Mouse (Mus musculus) midbrain, embryonic 14.5 days (tissue): Measurements from ENCODE around the gene Cd300c. TPM values are rescaled to one million over a fixed set of nuclear protein-coding genes. Genes with fewer than 3 reads are reported as not detected.
"Not testable (repeated sequence)": the region's sequence is repeated elsewhere in the genome, so short reads cannot be mapped to it uniquely, and the experiment has no call there.

Experiments
- ATAC-seq: fragments of 200-750 bp; cut with Nextera tagmentation; 2 replicates; pipeline ENCODE4 v1.8.0; 2017; ENCODE audit warnings: moderate number of reproducible peaks, moderate library complexity; ENCODE audit not compliant: low FRiP score, low TSS enrichment
- DNase-seq: peaks from one replicate; pipeline ENCODE4 v3.0.0-alpha.2; 2015
- H3K27ac ChIP-seq: fragments of 300-500 bp; sonication (generic); replicated peaks from 2 replicates; pipeline ENCODE4 v1.5.1; 2014; ENCODE audit warnings: mild to moderate bottlenecking, low read depth, low read length, moderate library complexity
- H3K27me3 ChIP-seq: fragments of 300-500 bp; sonication (generic); 2 replicates; pipeline ENCODE4 v1.6.1; 2014; ENCODE audit warnings: low read length, control low read depth, mixed read lengths; ENCODE audit not compliant: control insufficient read depth, insufficient read depth
- H3K36me3 ChIP-seq: fragments of 300-500 bp; sonication (generic); 2 replicates; pipeline ENCODE4 v1.6.1; 2014; ENCODE audit warnings: low read length, control low read depth; ENCODE audit not compliant: control insufficient read depth, insufficient read depth
- H3K4me1 ChIP-seq: fragments of 300-500 bp; sonication (generic); 2 replicates; pipeline ENCODE4 v1.6.1; 2014; ENCODE audit warnings: mild to moderate bottlenecking, antibody characterized with exemption, low read length, control low read depth; ENCODE audit not compliant: control insufficient read depth, insufficient read depth
- H3K4me2 ChIP-seq: fragments of 300-500 bp; sonication (generic); 2 replicates; pipeline ENCODE4 v1.6.1; 2014; ENCODE audit warnings: mild to moderate bottlenecking, low read length, moderate library complexity
- H3K4me3 ChIP-seq: fragments of 300-500 bp; sonication (generic); replicated peaks from 2 replicates; pipeline ENCODE4 v1.5.1; 2014; ENCODE audit warnings: low read depth, low read length
- H3K9ac ChIP-seq: fragments of 300-500 bp; sonication (generic); replicated peaks from 2 replicates; pipeline ENCODE4 v1.6.1; 2014; ENCODE audit warnings: mild to moderate bottlenecking, low read length, moderate library complexity
- H3K9me3 ChIP-seq: fragments of 300-500 bp; sonication (generic); 2 replicates; pipeline ENCODE4 v1.6.1; 2016; ENCODE audit warnings: low read length, control low read depth, mixed read lengths; ENCODE audit not compliant: control insufficient read depth
- WGBS: fragments of 180-500 bp; shearing (Covaris S2); extraction: QIAGEN DNeasy Blood & Tissue Kit; methylation state at CpG from one replicate; pipeline ENCODE4 v1.1.7; 2014; 5-methylcytosine and 5-hydroxymethylcytosine counted together
- polyA plus RNA-seq: library from polyadenylated mRNA; unstranded; fragments of >200 nt; fragmentation: Nextera tagmentation; extraction: Ambion mirVana; gene quantifications from 2 replicates; pipeline ENCODE4 v1.2.1, GENCODE M21; 2014

The Cd300c gene
- polyA plus RNA-seq, 1 experiment from 2014 or later, result not detected

DNA sequence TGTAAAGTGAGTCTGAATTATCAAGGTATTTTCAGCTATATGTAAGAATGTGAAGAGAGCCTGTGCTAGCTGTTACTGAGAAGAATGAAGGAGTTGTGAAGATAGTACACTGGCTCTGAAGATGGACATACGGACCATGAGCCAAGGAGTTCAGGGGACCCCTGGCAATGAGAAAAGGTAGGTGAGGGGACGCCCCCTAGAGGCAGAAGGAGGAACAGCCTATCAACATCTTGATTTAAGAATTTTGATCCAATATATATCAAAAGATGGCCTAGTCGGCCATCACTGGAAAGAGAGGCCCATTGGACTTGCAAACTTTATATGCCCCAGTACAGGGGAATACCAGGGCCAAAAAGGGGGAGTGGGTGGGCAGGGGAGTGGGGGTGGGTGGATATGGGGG is 59.4 kb downstream of the Cd300c start:
- not testable (repeated sequence) for H3K27me3 ChIP-seq, H3K36me3 ChIP-seq, H3K9ac ChIP-seq, H3K9me3 ChIP-seq, H3K4me1 ChIP-seq, DNase-seq, H3K27ac ChIP-seq, ATAC-seq, H3K4me2 ChIP-seq, H3K4me3 ChIP-seq
- 41% methylated on average over 3 of the region's 3 CpGs for WGBS

DNA sequence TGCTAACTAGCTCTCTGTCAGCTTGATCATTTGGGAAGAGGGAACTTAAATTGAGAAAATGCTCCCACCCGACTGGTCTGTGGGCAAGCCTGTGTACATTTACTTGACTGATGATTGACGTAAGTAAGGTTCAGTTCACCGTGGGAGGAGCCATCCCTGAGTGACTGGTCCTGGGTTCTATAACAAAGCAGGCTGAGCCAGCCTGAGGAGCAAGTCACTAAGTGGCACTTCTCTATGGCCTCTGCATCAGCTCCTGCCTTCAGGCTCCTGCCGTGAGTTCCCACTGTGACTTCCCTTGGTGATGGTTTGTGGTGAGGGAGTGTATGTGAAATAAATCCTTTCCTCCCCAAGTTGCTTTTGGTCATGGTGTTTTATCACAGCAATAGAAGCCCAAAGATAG is 60.9 kb downstream of the Cd300c start:
- no peak overlapping the region for H3K4me2 ChIP-seq
- DNase-seq (no peak), ATAC-seq (no peak)
- no peaks in the 10 kb centered on the region; the same call in 1 of the 2 replicates for H3K27me3 ChIP-seq
- no peak overlapping the region for H3K9ac ChIP-seq
- no peaks in the 10 kb centered on the region for H3K9me3 ChIP-seq
- H3K4me1 ChIP-seq, result no peaks in the 10 kb centered on the region
- no peaks in the 10 kb centered on the region for H3K36me3 ChIP-seq
- H3K27ac ChIP-seq, result no peak overlapping the region
- WGBS, result 48% methylated on average over 4 of the region's 4 CpGs
- H3K4me3 ChIP-seq, result no peak overlapping the region

DNA sequence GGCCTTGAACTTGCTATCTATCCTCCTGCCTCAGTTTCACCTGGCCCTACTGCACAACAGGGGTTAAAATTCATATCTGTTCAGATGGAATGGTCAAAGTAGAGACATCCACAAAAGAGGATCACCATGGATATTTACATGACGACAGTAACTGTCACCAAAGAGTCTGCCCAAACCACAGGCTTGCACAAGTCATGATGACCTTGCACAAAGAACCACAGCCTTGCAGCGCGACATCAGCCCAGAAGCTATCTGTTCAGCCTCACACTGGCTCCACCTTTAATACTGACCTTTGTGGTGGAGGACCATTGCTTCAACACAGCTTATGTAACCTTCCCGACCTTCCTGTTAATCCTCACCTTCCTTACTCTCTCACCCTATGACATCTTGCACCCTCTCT is 61.4 kb downstream of the Cd300c start:
- no peak overlapping the region for H3K27ac ChIP-seq
- no peak overlapping the region for H3K4me2 ChIP-seq
- no peak overlapping the region for H3K9ac ChIP-seq
- no peak overlapping the region for H3K4me3 ChIP-seq
- no peak for DNase-seq
- no peaks in the 10 kb centered on the region for H3K36me3 ChIP-seq
- H3K9me3 ChIP-seq, result no peaks in the 10 kb centered on the region
- WGBS, result 80% methylated on average over 4 of the region's 4 CpGs
- H3K4me1 ChIP-seq, result no peaks in the 10 kb centered on the region
- H3K27me3 ChIP-seq, result no peaks in the 10 kb centered on the region; the same call in 1 of the 2 replicates
- ATAC-seq, result no peak

Other genes with a start within 250 kb of the Cd300c start
- 1.7 and 1.9 TPM in 2 replicates for gene Dnaic2, start 241.7 kb downstream of the Cd300c start, polyA plus RNA-seq
- 0.88 and 0.96 TPM in 2 replicates for gene Kif19a, start 203.8 kb downstream of the Cd300c start, polyA plus RNA-seq
- gene Btbd17, start 173.2 kb downstream of the Cd300c start, polyA plus RNA-seq, result 18.6 and 21.6 TPM in 2 replicates
- not detected in 2 replicates for gene Gpr142, start 170.2 kb downstream of the Cd300c start, polyA plus RNA-seq
- gene Gprc5c, start 118.0 kb downstream of the Cd300c start, polyA plus RNA-seq, result 2.1 and 7.0 TPM in 2 replicates
- gene Cd300a, start 79.1 kb downstream of the Cd300c start, polyA plus RNA-seq, result 0.72 and 1.7 TPM in 2 replicates
- 0.21 TPM in 1 of 2 replicates, not detected in the other for gene Cd300lb, start 34.8 kb downstream of the Cd300c start, polyA plus RNA-seq
- 0.08 TPM in 1 of 2 replicates, not detected in the other for gene Cd300ld, start 20.8 kb upstream of the Cd300c start, polyA plus RNA-seq
- 0.84 and 1.2 TPM in 2 replicates for gene Cd300c2, start 32.7 kb upstream of the Cd300c start, polyA plus RNA-seq
- gene Cd300ld2, start 47.0 kb upstream of the Cd300c start, polyA plus RNA-seq, result not detected in 2 replicates
- not detected in 2 replicates for gene Cd300ld4, start 57.9 kb upstream of the Cd300c start, polyA plus RNA-seq
- not detected in 2 replicates for gene Cd300ld5, start 68.6 kb upstream of the Cd300c start, polyA plus RNA-seq
- not detected in 2 replicates for gene Cd300ld3, start 79.3 kb upstream of the Cd300c start, polyA plus RNA-seq
- gene Cd300e, start 93.0 kb upstream of the Cd300c start, polyA plus RNA-seq, result not detected in 2 replicates
- gene Rab37, start 122.3 kb upstream of the Cd300c start, polyA plus RNA-seq, result 0.26 and 0.83 TPM in 2 replicates
- gene Cd300lf, start 164.8 kb upstream of the Cd300c start, polyA plus RNA-seq, result not detected in 2 replicates
- gene Slc9a3r1, start 194.2 kb upstream of the Cd300c start, polyA plus RNA-seq, result 44.3 and 46.6 TPM in 2 replicates
- 10.9 and 14.9 TPM in 2 replicates for gene Tmem104, start 218.3 kb upstream of the Cd300c start, polyA plus RNA-seq
- gene Nat9, start 218.7 kb upstream of the Cd300c start, polyA plus RNA-seq, result 17.4 and 21.2 TPM in 2 replicates